Mouse (Mus musculus): Measurements from ENCODE around the gene Fam207a.
A peak's percentile ranks its signal among the peaks of the same experiment; 100 is the strongest.

Gene Fam207a

GRCm38 (mm10) chr10:77450159-77450464 lies 65.5 kb downstream of the Fam207a start:
- DNase-seq: no peak

DNA sequence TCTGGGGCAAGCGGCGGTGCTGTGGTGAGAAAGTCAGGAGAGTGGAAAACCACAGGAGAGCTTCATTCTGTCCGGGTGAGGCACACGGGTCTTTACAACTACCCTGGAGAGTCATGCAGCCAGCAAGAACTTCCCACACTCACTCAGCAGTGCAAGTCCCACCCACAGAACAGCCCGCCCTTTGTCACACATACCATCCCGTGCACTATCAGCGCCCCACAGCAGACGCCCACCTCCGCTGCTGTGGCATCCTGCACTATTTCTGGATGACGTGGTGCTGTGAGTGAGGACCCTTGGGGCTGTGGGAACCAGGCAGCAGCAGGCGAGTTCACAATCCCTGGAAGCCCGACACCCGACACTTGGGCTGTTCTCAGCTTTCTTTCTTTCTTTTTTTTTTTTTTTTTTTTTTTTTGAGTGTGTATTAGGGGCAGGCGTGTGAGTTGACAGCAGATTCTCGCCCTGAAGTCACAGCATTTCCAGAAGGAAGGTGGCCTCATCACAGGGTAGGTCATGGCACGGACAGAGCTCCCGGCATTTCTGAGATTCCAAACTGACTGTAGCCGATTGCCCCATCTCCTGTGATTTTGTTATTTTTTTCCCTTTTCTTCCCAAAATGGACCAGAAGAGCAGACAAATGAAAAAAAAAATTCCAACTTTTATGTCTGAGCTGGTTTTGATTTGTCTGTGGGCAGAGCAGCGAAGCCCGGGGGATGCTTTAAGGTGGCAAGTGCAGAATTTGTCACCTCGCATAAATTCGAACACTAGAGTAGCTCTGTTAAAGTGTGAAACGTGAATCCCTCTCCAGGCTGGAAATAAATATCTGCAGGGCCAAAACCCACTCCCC lies 66.0 kb downstream of the Fam207a start:
- DNase-seq: no peak

DNA sequence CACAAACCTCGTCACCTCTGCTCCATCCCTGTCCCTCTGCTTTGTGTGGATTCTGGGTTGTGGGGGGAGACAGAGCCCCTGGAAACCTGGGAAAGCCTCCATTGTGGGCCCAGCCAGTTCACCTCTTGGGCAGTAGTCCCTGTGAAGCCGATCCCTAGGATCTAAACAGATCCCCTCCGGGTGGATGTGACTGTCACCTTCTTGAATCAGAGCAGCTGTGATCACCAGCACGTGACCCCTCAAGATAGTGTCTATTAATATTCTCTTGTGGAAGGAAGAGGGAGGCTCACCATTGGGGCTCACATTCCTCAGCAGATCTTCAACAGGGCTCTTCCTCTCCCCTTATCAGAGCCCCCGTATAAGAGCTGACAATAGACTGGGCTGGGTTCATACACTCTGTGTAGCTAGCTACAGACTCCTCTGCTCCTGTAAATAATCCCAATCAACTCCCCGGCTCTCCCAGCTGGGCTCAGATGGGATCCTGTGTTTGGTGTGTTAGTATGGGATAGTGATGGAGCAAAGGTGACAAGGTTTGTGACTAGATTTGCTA lies 66.8 kb downstream of the Fam207a start:
- no peak for DNase-seq

DNA sequence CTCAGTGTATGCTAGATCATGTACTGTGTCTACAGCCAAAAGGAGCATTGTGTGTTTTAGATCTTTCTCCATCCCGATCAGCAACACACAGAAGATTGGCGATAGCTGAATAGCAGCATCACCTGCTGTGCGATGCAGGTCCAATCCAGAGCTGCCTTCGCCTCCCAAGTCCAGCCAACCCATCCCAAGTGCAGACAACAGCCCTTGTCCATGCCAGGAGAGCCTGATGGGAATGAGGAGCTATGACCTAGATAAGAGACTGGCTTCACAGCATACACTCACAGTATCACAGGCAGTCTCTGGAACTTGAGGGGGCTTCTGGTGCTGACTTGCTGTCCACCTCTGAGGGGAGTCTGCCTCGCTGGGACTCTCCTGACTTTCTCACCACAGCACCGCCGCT lies 67.4 kb downstream of the Fam207a start:
- DNase-seq: no peak

GRCm38 (mm10) chr10:77447755-77448154 lies 67.8 kb downstream of the Fam207a start:
- no peak for DNase-seq

DNA sequence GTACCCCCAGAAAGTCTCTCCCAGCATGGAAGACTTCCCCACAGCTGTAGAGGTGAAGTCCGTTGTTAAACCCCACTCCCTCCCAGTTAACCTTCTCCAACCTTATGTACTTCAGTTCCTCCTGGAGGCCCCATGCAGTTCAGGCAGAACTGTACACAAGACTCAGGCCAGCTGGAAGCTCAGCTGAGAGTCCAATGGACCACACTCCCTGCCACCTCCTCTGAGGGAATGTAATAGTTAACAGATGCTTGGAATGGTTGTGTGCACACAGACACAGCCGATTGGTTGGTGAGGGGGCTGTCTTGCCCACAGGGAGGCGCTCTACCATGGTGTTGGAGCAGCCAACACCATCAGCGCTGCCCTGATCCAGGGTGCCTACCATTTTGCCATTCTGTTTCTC lies 73.3 kb downstream of the Fam207a start:
- no peak for DNase-seq

- no peak for DNase-seq
These were observed 73.8 kb downstream of the Fam207a start for GRCm38 (mm10) chr10:77441812-77442211.

DNA sequence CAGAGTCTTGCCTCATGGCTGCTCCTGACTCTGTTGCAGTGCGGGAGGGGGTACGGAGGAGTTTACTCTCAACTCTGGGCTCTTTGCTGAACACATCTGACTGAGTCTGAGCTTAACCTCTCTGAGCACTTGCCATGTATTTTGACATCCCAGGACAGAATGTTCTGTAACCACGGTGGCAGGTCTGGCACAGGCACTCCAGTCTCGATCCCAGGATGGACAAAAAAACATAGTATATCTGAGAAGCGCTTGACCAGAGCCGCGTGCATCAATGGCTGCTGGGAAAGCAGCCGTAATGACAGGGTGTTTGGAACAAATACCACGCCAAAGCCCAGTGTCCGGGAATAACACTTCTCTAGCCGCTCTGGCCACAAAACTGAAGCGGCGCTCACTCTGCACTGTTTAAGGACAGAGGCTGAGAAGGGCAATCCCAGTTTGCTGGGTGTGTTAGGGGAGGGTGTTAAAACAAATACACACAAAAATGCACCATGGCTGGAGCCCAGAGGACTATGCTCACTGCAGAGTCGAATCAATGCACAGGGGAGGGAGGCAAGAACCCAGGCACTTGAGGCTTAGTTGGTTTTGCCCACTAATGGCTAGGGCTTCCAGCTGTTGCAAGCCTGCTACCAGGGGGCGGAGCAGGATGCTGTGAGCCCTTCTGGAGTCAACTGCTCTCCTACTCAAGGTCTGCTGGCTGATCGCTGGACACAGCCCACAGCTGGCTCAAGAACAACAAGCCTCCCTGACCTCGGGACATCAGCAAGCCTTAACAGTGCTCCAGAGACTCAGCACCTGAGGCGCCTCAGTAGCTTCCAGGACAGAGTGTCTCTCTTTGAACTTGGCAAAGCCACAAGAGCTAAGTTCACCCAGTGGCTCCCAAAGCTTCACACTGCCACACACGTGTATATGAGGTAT lies 74.5 kb downstream of the Fam207a start:
- DNase-seq: peak; percentile 68

DNA sequence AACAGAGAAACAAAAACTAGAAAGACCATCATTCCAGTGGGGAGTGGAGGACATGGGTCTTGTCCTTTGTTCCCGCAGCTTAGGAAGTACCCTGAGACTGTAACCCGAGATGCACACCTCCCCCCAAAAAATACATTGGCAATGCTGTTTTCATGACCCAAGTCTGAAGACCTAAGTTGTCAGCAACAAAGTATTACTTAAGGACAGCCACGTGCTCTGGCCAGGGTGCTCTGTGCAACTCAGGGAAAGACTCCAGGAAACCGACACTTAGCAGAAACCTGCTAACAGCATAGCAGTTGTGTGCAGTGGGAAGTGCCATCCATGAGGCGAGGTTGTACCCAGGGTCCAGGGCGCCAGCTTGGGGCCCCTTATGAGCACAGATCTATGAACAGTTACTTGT lies 75.3 kb downstream of the Fam207a start:
- DNase-seq: no peak

GRCm38 (mm10) chr10:77439026-77439425 lies 76.6 kb downstream of the Fam207a start:
- no peak for DNase-seq

DNA sequence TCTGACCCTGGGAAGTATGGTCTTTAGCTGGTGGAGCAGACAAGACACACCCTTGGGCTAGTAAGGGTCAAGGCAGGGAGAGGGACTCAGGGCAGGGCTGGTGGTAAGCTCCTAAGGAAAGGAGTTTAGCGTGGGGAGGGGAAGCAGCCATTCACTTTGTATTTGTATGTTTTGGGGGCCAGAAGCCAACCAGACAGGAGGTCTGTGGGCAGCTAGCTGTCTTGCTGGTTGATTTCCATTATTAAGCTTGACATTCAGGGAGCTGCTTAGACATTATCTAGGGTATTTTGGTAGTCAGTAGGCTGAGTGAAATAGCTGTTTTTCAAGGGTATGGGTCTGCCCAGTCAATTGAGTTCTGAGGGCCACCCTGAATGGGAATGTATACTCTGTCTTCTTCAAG lies 77.6 kb downstream of the Fam207a start:
- DNase-seq: no peak
